Mouse (Mus musculus): ENCODE measurements around the gene Hoga1. TPM values are rescaled to one million over a fixed set of nuclear protein-coding genes. Genes with fewer than 3 reads are reported as not detected.
"Not testable (repeated sequence)": the region's sequence is repeated elsewhere in the genome, so short reads cannot be mapped to it uniquely, and the experiment has no call there.

Hoga1 gene
- polyA plus RNA-seq, 1 experiment from 2014 or later, result 8.1 TPM

GRCm38 (mm10) chr19:42080469-42080868 lies 35.1 kb downstream of the Hoga1 start:
- Histone ChIP-seq H3K27me3 (replicated peaks; ENCODE audit: control insufficient read depth, insufficient read depth, low read length) (no peaks in the 10 kb centered on the region), H3K9me3 (ENCODE audit: control insufficient read depth, low read length) (no peaks in the 10 kb centered on the region), H3K4me1 (replicated peaks; ENCODE audit: control insufficient read depth, insufficient read depth, low read length) (peaks cover 2% of the 10 kb centered on the region; the same call in 1 of the 2 replicates), H3K4me2 (no peak overlapping the region), H3K9ac (ENCODE audit: low read depth, low read length) (no peak overlapping the region), H3K36me3 (ENCODE audit: control insufficient read depth, insufficient read depth, low read length) (no peaks in the 10 kb centered on the region; the same call in 1 of the 2 replicates), H3K27ac (ENCODE audit: low read depth, low read length) (no peak overlapping the region), H3K4me3 (ENCODE audit: low read depth, low read length) (no peak overlapping the region)
- 79% methylated on average over 11 of the region's 11 CpGs for WGBS
- ATAC-seq (replicated peaks; ENCODE audit: low FRiP score) (no peak), DNase-seq (ENCODE audit: low spot score) (no peak)

- H3K9me3 ChIP-seq (ENCODE audit: control insufficient read depth, low read length); ATAC-seq (replicated peaks; ENCODE audit: low FRiP score); H3K9ac ChIP-seq (ENCODE audit: low read depth, low read length); DNase-seq (ENCODE audit: low spot score); H3K27ac ChIP-seq (ENCODE audit: low read depth, low read length); H3K27me3 ChIP-seq (replicated peaks; ENCODE audit: control insufficient read depth, insufficient read depth, low read length); H3K36me3 ChIP-seq (ENCODE audit: control insufficient read depth, insufficient read depth, low read length); H3K4me2 ChIP-seq; H3K4me3 ChIP-seq (ENCODE audit: low read depth, low read length); H3K4me1 ChIP-seq (replicated peaks; ENCODE audit: control insufficient read depth, insufficient read depth, low read length): not testable (repeated sequence)
- WGBS, result 84% methylated on average over 5 of the region's 5 CpGs
Measured at GRCm38 (mm10) chr19:42081613-42082012, 36.2 kb downstream of the Hoga1 start.

GRCm38 (mm10) chr19:42085690-42086089 lies 40.3 kb downstream of the Hoga1 start:
- DNase-seq (ENCODE audit: low spot score), result no peak
- Histone ChIP-seq H3K27ac (ENCODE audit: low read depth, low read length) (no peak overlapping the region), H3K9me3 (ENCODE audit: control insufficient read depth, low read length) (no peaks in the 10 kb centered on the region)

GRCm38 (mm10) chr19:42086166-42086565 lies 40.8 kb downstream of the Hoga1 start, which contains the start of gene Morn4:
Gene Morn4 (minus strand): TSS chr19:42086357.
- Histone ChIP-seq H3K9ac (ENCODE audit: low read depth, low read length) (peak within 1 kb of the TSS; percentile 61), H3K4me3 (ENCODE audit: low read depth, low read length) (peak within 1 kb of the TSS; percentile 60), H3K4me2 (peak within 1 kb of the TSS; percentile 80), H3K27ac (ENCODE audit: low read depth, low read length) (no peak within 1 kb of the TSS), H3K4me1 (replicated peaks; ENCODE audit: control insufficient read depth, insufficient read depth, low read length) (peaks cover 19% of the 10 kb centered on the region), H3K9me3 (ENCODE audit: control insufficient read depth, low read length) (no peaks in the 10 kb centered on the region), H3K27me3 (replicated peaks; ENCODE audit: control insufficient read depth, insufficient read depth, low read length) (no peaks in the 10 kb centered on the region), H3K36me3 (ENCODE audit: control insufficient read depth, insufficient read depth, low read length) (no peaks in the 10 kb centered on the region)
- ATAC-seq (replicated peaks; ENCODE audit: low FRiP score) (peak; percentile 69), DNase-seq (ENCODE audit: low spot score) (peak; percentile 85)
- WGBS, result 1% methylated on average over 21 of the region's 21 CpGs

More at GRCm38 (mm10) chr19:42085690-42086089, 40.3 kb downstream of the Hoga1 start:
- peaks cover 18% of the 10 kb centered on the region for H3K4me1 ChIP-seq (replicated peaks; ENCODE audit: control insufficient read depth, insufficient read depth, low read length)
- WGBS, result 13% methylated on average over 10 of the region's 10 CpGs
- H3K4me3 ChIP-seq (ENCODE audit: low read depth, low read length), result peak overlapping the region; percentile 60
- peak overlapping the region; percentile 80 for H3K4me2 ChIP-seq
- H3K36me3 ChIP-seq (ENCODE audit: control insufficient read depth, insufficient read depth, low read length), result no peaks in the 10 kb centered on the region
- H3K9ac ChIP-seq (ENCODE audit: low read depth, low read length), result peak overlapping the region; percentile 61
- ATAC-seq (replicated peaks; ENCODE audit: low FRiP score), result no peak
- H3K27me3 ChIP-seq (replicated peaks; ENCODE audit: control insufficient read depth, insufficient read depth, low read length), result no peaks in the 10 kb centered on the region

- Histone ChIP-seq H3K36me3 (ENCODE audit: control insufficient read depth, insufficient read depth, low read length) (peaks cover 4% of the 10 kb centered on the region; the same call in 1 of the 2 replicates), H3K9me3 (ENCODE audit: control insufficient read depth, low read length) (no peaks in the 10 kb centered on the region), H3K4me3 (ENCODE audit: low read depth, low read length) (peak overlapping the region; percentile 96), H3K27ac (ENCODE audit: low read depth, low read length) (peak overlapping the region; percentile 84), H3K27me3 (replicated peaks; ENCODE audit: control insufficient read depth, insufficient read depth, low read length) (no peaks in the 10 kb centered on the region), H3K4me2 (peak overlapping the region; percentile 73), H3K9ac (ENCODE audit: low read depth, low read length) (peak overlapping the region; percentile 44), H3K4me1 (replicated peaks; ENCODE audit: control insufficient read depth, insufficient read depth, low read length) (peaks cover 25% of the 10 kb centered on the region)
- 19% methylated on average over 14 of the region's 14 CpGs for WGBS
- ATAC-seq (replicated peaks; ENCODE audit: low FRiP score), result no peak
- peak; percentile 54 for DNase-seq (ENCODE audit: low spot score)
Measured at GRCm38 (mm10) chr19:42089103-42089747, 43.8 kb downstream of the Hoga1 start.

GRCm38 (mm10) chr19:42089748-42090595 lies 44.6 kb downstream of the Hoga1 start, which contains the start of gene Pi4k2a:
Gene Pi4k2a (plus strand): TSS chr19:42090470.
- H3K9ac ChIP-seq (ENCODE audit: low read depth, low read length), result peak within 1 kb of the TSS; percentile 85
- DNase-seq (ENCODE audit: low spot score), result peak; percentile 96
- peak within 1 kb of the TSS; percentile 96 for H3K4me3 ChIP-seq (ENCODE audit: low read depth, low read length)
- ATAC-seq (replicated peaks; ENCODE audit: low FRiP score), result peak; percentile 96
- WGBS, result under 1% methylated on average over 55 of the region's 55 CpGs
- no peaks in the 10 kb centered on the region for H3K27me3 ChIP-seq (replicated peaks; ENCODE audit: control insufficient read depth, insufficient read depth, low read length)
- H3K27ac ChIP-seq (ENCODE audit: low read depth, low read length), result peak within 1 kb of the TSS; percentile 84
- peak within 1 kb of the TSS; percentile 88 for H3K4me2 ChIP-seq
- no peaks in the 10 kb centered on the region for H3K9me3 ChIP-seq (ENCODE audit: control insufficient read depth, low read length)
- peaks cover 4% of the 10 kb centered on the region; the same call in 1 of the 2 replicates for H3K36me3 ChIP-seq (ENCODE audit: control insufficient read depth, insufficient read depth, low read length)
- H3K4me1 ChIP-seq (replicated peaks; ENCODE audit: control insufficient read depth, insufficient read depth, low read length), result peaks cover 25% of the 10 kb centered on the region

- under 1% methylated on average over 52 of the region's 52 CpGs for WGBS
- peak; percentile 37 for ATAC-seq (replicated peaks; ENCODE audit: low FRiP score)
Measured at GRCm38 (mm10) chr19:42090637-42091141, 45.3 kb downstream of the Hoga1 start.

GRCm38 (mm10) chr19:42099406-42099805 lies 54.0 kb downstream of the Hoga1 start:
- H3K4me3 ChIP-seq (ENCODE audit: low read depth, low read length), result no peak overlapping the region
- no peaks in the 10 kb centered on the region for H3K9me3 ChIP-seq (ENCODE audit: control insufficient read depth, low read length)
- no peak overlapping the region for H3K27ac ChIP-seq (ENCODE audit: low read depth, low read length)
- no peak overlapping the region for H3K9ac ChIP-seq (ENCODE audit: low read depth, low read length)
- ATAC-seq (replicated peaks; ENCODE audit: low FRiP score) (no peak), DNase-seq (ENCODE audit: low spot score) (no peak)
- WGBS, result 84% methylated on average over 3 of the region's 3 CpGs
- H3K27me3 ChIP-seq (replicated peaks; ENCODE audit: control insufficient read depth, insufficient read depth, low read length), result no peaks in the 10 kb centered on the region
- H3K36me3 ChIP-seq (ENCODE audit: control insufficient read depth, insufficient read depth, low read length), result peaks cover 6% of the 10 kb centered on the region
- H3K4me1 ChIP-seq (replicated peaks; ENCODE audit: control insufficient read depth, insufficient read depth, low read length), result no peaks in the 10 kb centered on the region
- H3K4me2 ChIP-seq, result no peak overlapping the region

More at GRCm38 (mm10) chr19:42090637-42091141, 45.3 kb downstream of the Hoga1 start:
- peak overlapping the region; percentile 96 for H3K4me3 ChIP-seq (ENCODE audit: low read depth, low read length)
- no peaks in the 10 kb centered on the region for H3K27me3 ChIP-seq (replicated peaks; ENCODE audit: control insufficient read depth, insufficient read depth, low read length)
- peak overlapping the region; percentile 73 for H3K27ac ChIP-seq (ENCODE audit: low read depth, low read length)
- DNase-seq (ENCODE audit: low spot score), result peak; percentile 65
- peaks cover 4% of the 10 kb centered on the region; the same call in 1 of the 2 replicates for H3K36me3 ChIP-seq (ENCODE audit: control insufficient read depth, insufficient read depth, low read length)
- H3K4me2 ChIP-seq, result peak overlapping the region; percentile 88
- H3K9ac ChIP-seq (ENCODE audit: low read depth, low read length), result peak overlapping the region; percentile 85
- peaks cover 22% of the 10 kb centered on the region for H3K4me1 ChIP-seq (replicated peaks; ENCODE audit: control insufficient read depth, insufficient read depth, low read length)
- no peaks in the 10 kb centered on the region for H3K9me3 ChIP-seq (ENCODE audit: control insufficient read depth, low read length)

All from liver, embryonic 11.5 days (tissue).